Mouse (Mus musculus) stomach, postnatal 0 days (tissue): ENCODE measurements around the gene Prrt3.

ENCODE experiments used
- CTCF ChIP-seq: IDR thresholded peaks from 2 replicates; pipeline ENCODE4 v1.5.1; 2016; ENCODE audit warnings: antibody characterized with exemption, low read depth, mild to moderate bottlenecking, moderate library complexity
- EP300 ChIP-seq: optimal IDR thresholded peaks from 2 replicates; pipeline ENCODE3; 2016; ENCODE audit warnings: antibody characterized with exemption

GRCm38 (mm10) chr6:113477353-113477752 is 24.4 kb downstream of the Prrt3 start:
- TF ChIP-seq EP300 (no peak), CTCF (no peak)
